Mouse (Mus musculus) embryonic facial prominence, embryonic 11.5 days (tissue): ENCODE measurements at regions not wholly inside any gene's neighbourhood (a gene's known extent, or its start where the extent isn't known, plus 50 kb on each side); places are given as distances from the start of the nearest gene placed in this dataset.

Experiments
- ATAC-seq: fragments of 200-750 bp; cut with Nextera tagmentation; replicated peaks from 2 replicates; pipeline ENCODE4 v1.8.0; 2017; ENCODE audit warnings: low read depth; ENCODE audit not compliant: insufficient number of reproducible peaks, low FRiP score, low TSS enrichment
- DNase-seq: peaks from one replicate; pipeline ENCODE4 v3.0.0-alpha.2; 2015; ENCODE audit warnings: low spot score
- H3K27ac ChIP-seq: fragments of 300-500 bp; sonication (generic); replicated peaks from 2 replicates; pipeline ENCODE4 v1.5.1; 2014; ENCODE audit warnings: mild to moderate bottlenecking, low read depth, low read length, control low read depth
- H3K27me3 ChIP-seq: fragments of 300-500 bp; sonication (generic); 2 replicates; pipeline ENCODE4 v1.6.1; 2014; ENCODE audit warnings: mild to moderate bottlenecking, low read length, moderate library complexity, mixed read lengths; ENCODE audit not compliant: control insufficient read depth, insufficient read depth
- H3K36me3 ChIP-seq: fragments of 300-500 bp; sonication (generic); replicated peaks from 2 replicates; pipeline ENCODE4 v1.6.1; 2014; ENCODE audit warnings: low read depth, mild to moderate bottlenecking, low read length, moderate library complexity, mixed read lengths; ENCODE audit not compliant: control insufficient read depth, insufficient read depth
- H3K4me1 ChIP-seq: fragments of 300-500 bp; sonication (generic); 2 replicates; pipeline ENCODE4 v1.6.1; 2014; ENCODE audit warnings: low read length, mixed read lengths; ENCODE audit not compliant: control insufficient read depth, insufficient read depth
- H3K4me2 ChIP-seq: fragments of 300-500 bp; sonication (generic); 2 replicates; pipeline ENCODE4 v1.6.1; 2014; ENCODE audit warnings: low read depth, mild to moderate bottlenecking, control low read depth, low read length, moderate library complexity
- H3K4me3 ChIP-seq: fragments of 300-500 bp; sonication (generic); 2 replicates; pipeline ENCODE4 v1.5.1; 2014; ENCODE audit warnings: low read depth, low read length, control low read depth
- H3K9ac ChIP-seq: fragments of 300-500 bp; sonication (generic); replicated peaks from 2 replicates; pipeline ENCODE4 v1.6.1; 2014; ENCODE audit warnings: mild to moderate bottlenecking, control low read depth, low read length
- H3K9me3 ChIP-seq: fragments of 300-500 bp; sonication (generic); replicated peaks from 2 replicates; pipeline ENCODE4 v1.6.1; 2016; ENCODE audit warnings: mild to moderate bottlenecking, low read length, inconsistent platforms, mixed read lengths; ENCODE audit not compliant: control insufficient read depth
- WGBS: fragments of 180-500 bp; shearing (Covaris S2); extraction: QIAGEN DNeasy Blood & Tissue Kit; methylation state at CpG from one replicate; pipeline ENCODE4 v1.1.7; 2014; 5-methylcytosine and 5-hydroxymethylcytosine counted together

DNA sequence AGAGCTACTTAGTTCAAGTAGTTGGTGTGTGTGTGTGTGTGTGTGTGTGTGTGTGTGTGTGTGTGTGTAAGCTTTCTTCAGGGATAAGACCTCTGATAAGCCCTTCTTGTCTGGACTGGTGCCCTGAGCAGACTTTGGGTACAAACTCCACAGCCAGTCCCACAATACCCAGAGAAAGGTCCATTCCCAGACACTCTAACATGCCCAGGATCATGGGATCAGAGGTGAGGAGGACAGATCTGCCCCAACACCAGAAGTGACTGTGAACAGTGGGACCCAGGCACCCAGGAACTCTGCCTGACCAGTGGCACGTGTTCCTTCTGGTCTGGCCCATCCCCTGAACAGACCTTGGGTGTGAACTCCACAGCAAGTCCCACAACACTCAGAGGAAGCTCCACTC, 208.9 kb downstream of the Gm11077 start:
- H3K4me2 ChIP-seq = no peak overlapping the region
- WGBS = 81% methylated on average over 1 of the region's 1 CpGs
- H3K4me1 ChIP-seq = no peaks in the 10 kb centered on the region
- H3K27me3 ChIP-seq = no peaks in the 10 kb centered on the region
- no peak overlapping the region for H3K9ac ChIP-seq
- DNase-seq (no peak), ATAC-seq (no peak)
- H3K27ac ChIP-seq = no peak overlapping the region
- H3K36me3 ChIP-seq = no peaks in the 10 kb centered on the region
- H3K4me3 ChIP-seq = no peak overlapping the region
- H3K9me3 ChIP-seq = no peaks in the 10 kb centered on the region

DNA sequence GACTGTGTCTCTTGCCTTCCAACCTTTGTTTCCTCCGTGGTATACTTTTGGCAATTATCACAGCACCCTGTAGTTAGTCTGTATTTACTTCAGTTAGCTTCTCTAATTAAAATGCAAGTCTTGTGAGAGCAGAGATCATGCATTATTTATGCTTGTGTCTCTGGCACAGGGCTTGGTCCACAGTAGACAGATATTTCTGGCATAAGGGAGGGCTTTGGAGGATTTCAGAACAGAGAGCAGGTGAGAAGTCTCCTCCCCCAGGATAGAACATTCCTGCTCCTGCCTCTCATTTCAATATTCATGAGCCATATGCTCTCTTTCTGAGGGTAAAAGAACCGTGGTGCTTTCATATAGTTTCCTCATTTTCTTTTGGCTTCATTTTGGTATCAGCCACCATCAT, 217.6 kb downstream of the Gm11077 start:
- Histone ChIP-seq H3K27ac (no peak overlapping the region), H3K4me2 (no peak overlapping the region), H3K9me3 (no peaks in the 10 kb centered on the region), H3K27me3 (no peaks in the 10 kb centered on the region), H3K9ac (no peak overlapping the region), H3K4me1 (no peaks in the 10 kb centered on the region), H3K36me3 (no peaks in the 10 kb centered on the region), H3K4me3 (no peak overlapping the region)
- no peak for DNase-seq
- WGBS = 76% methylated on average over 2 of the region's 2 CpGs
- no peak for ATAC-seq

- 66% methylated on average over 6 of the region's 6 CpGs for WGBS
- DNase-seq = no peak
These were observed 221.4 kb downstream of the Gm11077 start for GRCm38 (mm10) chr6:140950483-140950882.

DNA sequence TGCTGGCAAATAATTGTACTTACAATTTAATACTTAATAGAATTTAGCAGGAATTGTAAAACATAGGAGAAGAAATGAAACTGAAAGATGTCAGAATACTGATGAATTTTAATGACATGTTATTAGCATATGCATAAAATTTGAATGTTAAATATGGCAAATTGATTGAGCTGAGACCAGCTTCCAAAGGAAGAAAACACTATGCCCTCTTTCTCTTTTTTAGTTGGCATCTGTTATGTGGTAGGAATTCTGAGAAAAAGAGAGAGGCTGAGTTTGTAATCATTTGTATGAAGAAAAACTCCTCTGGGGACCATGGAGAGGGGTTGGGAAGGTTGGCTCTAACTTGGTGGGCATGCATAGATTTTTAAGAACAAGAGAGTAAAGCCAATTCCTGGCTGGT, 224.2 kb downstream of the Gm11077 start:
- no peaks in the 10 kb centered on the region for H3K27me3 ChIP-seq
- ATAC-seq = no peak

More at GRCm38 (mm10) chr6:140950483-140950882, 221.4 kb downstream of the Gm11077 start:
- no peaks in the 10 kb centered on the region for H3K27me3 ChIP-seq
- H3K9me3 ChIP-seq = no peaks in the 10 kb centered on the region
- ATAC-seq = no peak
- H3K4me2 ChIP-seq = no peak overlapping the region
- no peak overlapping the region for H3K27ac ChIP-seq
- H3K4me3 ChIP-seq = no peak overlapping the region
- no peaks in the 10 kb centered on the region for H3K4me1 ChIP-seq
- no peaks in the 10 kb centered on the region for H3K36me3 ChIP-seq
- H3K9ac ChIP-seq = no peak overlapping the region

GRCm38 (mm10) chr6:140953721-140954120, 224.6 kb downstream of the Gm11077 start:
- H3K4me1 ChIP-seq = no peaks in the 10 kb centered on the region
- ATAC-seq = no peak
- H3K4me3 ChIP-seq = no peak overlapping the region
- H3K9ac ChIP-seq = no peak overlapping the region
- no peak for DNase-seq
- 85% methylated on average over 1 of the region's 1 CpGs for WGBS
- H3K36me3 ChIP-seq = no peaks in the 10 kb centered on the region
- H3K9me3 ChIP-seq = no peaks in the 10 kb centered on the region
- no peaks in the 10 kb centered on the region for H3K27me3 ChIP-seq
- no peak overlapping the region for H3K27ac ChIP-seq
- H3K4me2 ChIP-seq = no peak overlapping the region

More for the DNA sequence above, 224.2 kb downstream of the Gm11077 start:
- Histone ChIP-seq H3K4me1 (no peaks in the 10 kb centered on the region), H3K9me3 (no peaks in the 10 kb centered on the region), H3K4me3 (no peak overlapping the region), H3K9ac (no peak overlapping the region), H3K36me3 (no peaks in the 10 kb centered on the region), H3K27ac (no peak overlapping the region), H3K4me2 (no peak overlapping the region)
- DNase-seq = no peak

- H3K4me1 ChIP-seq = no peaks in the 10 kb centered on the region
- no peaks in the 10 kb centered on the region for H3K9me3 ChIP-seq
- 68% methylated on average over 13 of the region's 13 CpGs for whole genome bisulfite sequencing
- ATAC-seq (no peak), DNase-seq (no peak)
- no peak overlapping the region for H3K9ac ChIP-seq
- no peak overlapping the region for H3K4me2 ChIP-seq
- H3K4me3 ChIP-seq = no peak overlapping the region
- no peak overlapping the region for H3K27ac ChIP-seq
- no peaks in the 10 kb centered on the region for H3K27me3 ChIP-seq
- no peaks in the 10 kb centered on the region for H3K36me3 ChIP-seq
These were observed 226.9 kb downstream of the Gm11077 start for GRCm38 (mm10) chr6:140955751-140956521.

- Histone ChIP-seq H3K9ac (no peak overlapping the region), H3K27ac (no peak overlapping the region), H3K9me3 (no peaks in the 10 kb centered on the region), H3K4me1 (no peaks in the 10 kb centered on the region), H3K27me3 (no peaks in the 10 kb centered on the region), H3K4me2 (no peak overlapping the region), H3K4me3 (no peak overlapping the region), H3K36me3 (no peaks in the 10 kb centered on the region)
- no peak for ATAC-seq
- WGBS = 91% methylated on average over 4 of the region's 4 CpGs
- DNase-seq = no peak
These were observed 227.4 kb downstream of the Gm11077 start for GRCm38 (mm10) chr6:140956522-140956863.

GRCm38 (mm10) chr6:140961987-140962386, 232.9 kb downstream of the Gm11077 start:
- Histone ChIP-seq H3K4me3 (no peak overlapping the region), H3K36me3 (no peaks in the 10 kb centered on the region), H3K4me1 (no peaks in the 10 kb centered on the region), H3K27ac (no peak overlapping the region), H3K9me3 (no peaks in the 10 kb centered on the region), H3K9ac (no peak overlapping the region), H3K4me2 (no peak overlapping the region), H3K27me3 (no peaks in the 10 kb centered on the region)
- WGBS = 79% methylated on average over 11 of the region's 11 CpGs
- ATAC-seq (no peak), DNase-seq (no peak)
